29 mouse cellular contexts compared by ENCODE assay signal in genomic region chr17:14507111-14507510, GRCm38 (mm10).
"Had no signal": no experiment of that assay in that cellular context is flagged by ENCODE, and none has a peak within 500 bp of the region (broad histone marks: within the 10 kb centered on the region; RNA-seq: fewer than 3 reads in every experiment).

No protein-coding gene starts in this region.

- H3K4me1 ChIP-seq: heart, embryonic 12.5 days; heart, embryonic 13.5 days; heart, embryonic 15.5 days; hindbrain, embryonic 10.5 days; hindbrain, embryonic 12.5 days; hindbrain, embryonic 13.5 days; hindbrain, embryonic 15.5 days had no signal

- DNase-seq: heart, postnatal 10 days; heart, postnatal 14 days; heart, postnatal 4 days; kidney, adult 11 months; kidney, adult 18-20 months; kidney, adult 2 months; kidney, adult 8-10 months; kidney, adult 9 months; kidney, postnatal 10 days; kidney, postnatal 14 days; kidney, postnatal 25 days; kidney, postnatal 36 days; kidney, postnatal 4 days; layer of hippocampus, adult 9-11 months; layer of hippocampus, postnatal 36 days had no signal

- H3K36me3 ChIP-seq: heart, embryonic 12.5 days; heart, embryonic 13.5 days; heart, embryonic 15.5 days; hindbrain, embryonic 10.5 days; hindbrain, embryonic 12.5 days; hindbrain, embryonic 13.5 days; hindbrain, embryonic 15.5 days; intestine, embryonic 15.5 days; kidney, embryonic 15.5 days had no signal

- H3K9me3 ChIP-seq: heart, embryonic 12.5 days; heart, embryonic 13.5 days; heart, embryonic 15.5 days; hindbrain, embryonic 10.5 days; hindbrain, embryonic 12.5 days; hindbrain, embryonic 13.5 days; hindbrain, embryonic 15.5 days; intestine, embryonic 15.5 days; kidney, embryonic 15.5 days had no signal

- H3K27me3 ChIP-seq: hindbrain, embryonic 12.5 days; hindbrain, embryonic 13.5 days; hindbrain, embryonic 15.5 days; intestine, embryonic 15.5 days had no signal

- H3K4me3 ChIP-seq: heart, embryonic 12.5 days; heart, embryonic 13.5 days; heart, embryonic 15.5 days; hindbrain, embryonic 10.5 days; hindbrain, embryonic 12.5 days; hindbrain, embryonic 13.5 days; hindbrain, embryonic 15.5 days; intestine, embryonic 15.5 days; kidney, embryonic 15.5 days; layer of hippocampus, adult 2 months; left cerebral cortex, adult 2 months had no signal

- H3K27ac ChIP-seq: heart, embryonic 13.5 days; heart, embryonic 15.5 days; hindbrain, embryonic 10.5 days; hindbrain, embryonic 12.5 days; hindbrain, embryonic 13.5 days; hindbrain, embryonic 14.5 days; hindbrain, embryonic 15.5 days; hindbrain, postnatal 0 days; intestine, embryonic 15.5 days; kidney, embryonic 15.5 days; kidney, postnatal 0 days; layer of hippocampus, adult 2 months; left cerebral cortex, adult 2 months had no signal
